Comparison of ENCODE assay signal across 13 mouse cellular contexts in the genomic region with DNA sequence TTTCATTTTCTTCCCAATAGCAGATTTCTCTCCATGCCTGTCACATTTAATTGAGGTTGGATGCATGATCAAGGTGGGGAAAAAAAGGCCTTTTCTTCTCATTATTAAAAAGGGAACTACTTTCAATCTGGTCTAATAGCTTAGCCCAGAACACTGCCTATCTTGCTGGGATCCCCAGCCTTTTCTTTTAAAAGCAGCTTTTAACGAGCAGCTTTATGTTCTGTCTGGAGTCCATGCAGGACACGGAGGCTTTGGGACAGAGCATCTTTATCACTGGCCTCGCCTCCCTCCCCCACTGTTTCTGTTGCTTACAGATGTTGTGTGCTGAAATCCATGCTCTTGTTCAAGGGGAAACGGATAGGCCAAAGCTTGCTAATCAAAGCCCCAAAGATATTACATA. TPM values are rescaled to one million over a fixed set of nuclear protein-coding genes. Genes with fewer than 3 reads are reported as not detected.
DNase-seq lines count a peak whose midpoint lies in the region; ATAC-seq and TF ChIP-seq lines count a peak whose summit lies in the region.
"Had no signal": no experiment of that assay in that cellular context is flagged by ENCODE, and none has a peak within 500 bp of the region (broad histone marks: within the 10 kb centered on the region; RNA-seq: fewer than 3 reads in every experiment).

No protein-coding gene starts in this region.

- ATAC-seq in heart, embryonic 12.5 days (ENCODE audit: insufficient number of reproducible peaks, low FRiP score) = no peak
- peak; percentile 80 for ATAC-seq in forebrain, embryonic 11.5 days (replicated peaks; ENCODE audit: low FRiP score)
- ATAC-seq in midbrain, embryonic 11.5 days (ENCODE audit: low FRiP score) = peak; percentile 88

- H3K4me3 ChIP-seq in heart, embryonic 12.5 days = no peak overlapping the region
- no peak overlapping the region for H3K4me3 ChIP-seq in C2C12 (ENCODE audit: insufficient read depth, poor library complexity, severe bottlenecking)
- no peak overlapping the region for H3K4me3 ChIP-seq in forebrain, embryonic 11.5 days (ENCODE audit: low read depth, low read length)
- H3K4me3 ChIP-seq in midbrain, embryonic 11.5 days (ENCODE audit: low read depth, low read length) = no peak overlapping the region
- H3K4me3 ChIP-seq: left cerebral cortex, adult 2 months; stomach, embryonic 15.5 days had no signal

- H3K4me1 ChIP-seq in heart, embryonic 12.5 days (replicated peaks) = peaks cover 3% of the 10 kb centered on the region; the same call in 1 of the 2 replicates
- H3K4me1 ChIP-seq in forebrain, embryonic 11.5 days (replicated peaks; ENCODE audit: control insufficient read depth, insufficient read depth, low read length) = peaks cover 2% of the 10 kb centered on the region; the same call in 1 of the 2 replicates
- peaks cover 18% of the 10 kb centered on the region for H3K4me1 ChIP-seq in midbrain, embryonic 11.5 days (ENCODE audit: control insufficient read depth, insufficient read depth, low read length)
- H3K4me1 ChIP-seq: stomach, embryonic 15.5 days had no signal

- WGBS in heart, embryonic 12.5 days = 34% methylated on average over 4 of the region's 4 CpGs
- WGBS in forebrain, embryonic 11.5 days = 12% methylated on average over 4 of the region's 4 CpGs
- WGBS in midbrain, embryonic 11.5 days = 17% methylated on average over 4 of the region's 4 CpGs

- H3K27me3 ChIP-seq in heart, embryonic 12.5 days (replicated peaks) = peaks cover 31% of the 10 kb centered on the region
- H3K27me3 ChIP-seq in C2C12 (ENCODE audit: control insufficient read depth, insufficient read depth, insufficient read length) = no peaks in the 10 kb centered on the region
- no peaks in the 10 kb centered on the region for H3K27me3 ChIP-seq in forebrain, embryonic 11.5 days (ENCODE audit: control insufficient read depth, insufficient read depth, low read length)
- no peaks in the 10 kb centered on the region for H3K27me3 ChIP-seq in midbrain, embryonic 11.5 days (ENCODE audit: control insufficient read depth, insufficient read depth, low read length)
- H3K27me3 ChIP-seq: stomach, embryonic 15.5 days had no signal

- no peak overlapping the region for H3K9ac ChIP-seq in heart, embryonic 12.5 days
- H3K9ac ChIP-seq in forebrain, embryonic 11.5 days (ENCODE audit: low read length) = no peak overlapping the region
- H3K9ac ChIP-seq in midbrain, embryonic 11.5 days (ENCODE audit: low read length) = no peak overlapping the region
- H3K9ac ChIP-seq: stomach, embryonic 15.5 days had no signal

- no peak for DNase-seq in heart, adult 9 months (ENCODE audit: low spot score in 2 of 2)
- DNase-seq in forebrain, embryonic 11.5 days (ENCODE audit: low spot score) = no peak
- peak; percentile 94 for DNase-seq in midbrain, embryonic 11.5 days (ENCODE audit: low spot score, missing footprints)
- DNase-seq in frontal cortex, postnatal 25 days (ENCODE audit: low spot score in 2 of 2) = no peak
- no peak for DNase-seq in urinary bladder, postnatal 36 days (ENCODE audit: low spot score in 2 of 2)
- DNase-seq in urinary bladder, postnatal 14 days (ENCODE audit: low spot score) = no peak
- DNase-seq: gastrocnemius, postnatal 36 days; kidney, adult 18-20 months; lung, postnatal 10 days had no signal

- no peaks in the 10 kb centered on the region for H3K36me3 ChIP-seq in heart, embryonic 12.5 days
- no peaks in the 10 kb centered on the region for H3K36me3 ChIP-seq in C2C12 (ENCODE audit: control insufficient read depth, insufficient read depth)
- no peaks in the 10 kb centered on the region for H3K36me3 ChIP-seq in forebrain, embryonic 11.5 days (ENCODE audit: control insufficient read depth, insufficient read depth, low read length)
- no peaks in the 10 kb centered on the region for H3K36me3 ChIP-seq in midbrain, embryonic 11.5 days (ENCODE audit: control insufficient read depth, insufficient read depth, low read length)
- H3K36me3 ChIP-seq: stomach, embryonic 15.5 days had no signal

- H3K9me3 ChIP-seq in heart, embryonic 12.5 days (replicated peaks) = no peaks in the 10 kb centered on the region
- no peaks in the 10 kb centered on the region for H3K9me3 ChIP-seq in forebrain, embryonic 11.5 days (ENCODE audit: control insufficient read depth, low read length)
- H3K9me3 ChIP-seq in midbrain, embryonic 11.5 days (ENCODE audit: control insufficient read depth, low read length) = no peaks in the 10 kb centered on the region
- H3K9me3 ChIP-seq: stomach, embryonic 15.5 days had no signal

- no peak overlapping the region; the same call in 1 of the 2 replicates for H3K27ac ChIP-seq in heart, embryonic 12.5 days (ENCODE audit: poor library complexity, severe bottlenecking)
- H3K27ac ChIP-seq in forebrain, embryonic 11.5 days (ENCODE audit: low read depth, low read length) = peak overlapping the region; percentile 32; the same call in 1 of the 2 replicates
- peak overlapping the region; percentile 23; the same call in 1 of the 2 replicates for H3K27ac ChIP-seq in midbrain, embryonic 11.5 days (ENCODE audit: low read depth, low read length)
- H3K27ac ChIP-seq: left cerebral cortex, adult 2 months; stomach, embryonic 15.5 days had no signal

- H3K79me2 ChIP-seq in C2C12 (ENCODE audit: control insufficient read depth, insufficient read depth) = no peaks in the 10 kb centered on the region

- H3K79me3 ChIP-seq in C2C12 (ENCODE audit: low read depth) = no peaks in the 10 kb centered on the region

- no peak for TF ChIP-seq CTCF in C2C12 (IDR thresholded peaks at IDR 0.05; ENCODE audit: control insufficient read depth, insufficient read depth, insufficient read length)

- H3K4me2 ChIP-seq in heart, embryonic 12.5 days = 0 out of 2 replicates have a peak overlapping the region, but pooled peaks have one; percentile 4
- H3K4me2 ChIP-seq in forebrain, embryonic 11.5 days (ENCODE audit: low read depth, low read length, severe bottlenecking) = no peak overlapping the region
- H3K4me2 ChIP-seq in midbrain, embryonic 11.5 days = no peak overlapping the region; the same call in 1 of the 2 replicates
- H3K4me2 ChIP-seq: stomach, embryonic 15.5 days had no signal

- peak overlapping the region; percentile 13 for H3ac ChIP-seq in C2C12 (ENCODE audit: control insufficient read depth, insufficient read length, low read depth)

TF ChIP-seq in C2C12, 6 proteins besides CTCF, POLR2A, EP300 and RAD21:
- TF ChIP-seq CEBPB (IDR thresholded peaks at IDR 0.05; ENCODE audit: low read depth) (no peak), MYOD1 (IDR thresholded peaks at IDR 0.05; ENCODE audit: control insufficient read depth, insufficient read length, low read depth) (no peak), MYOG (IDR thresholded peaks at IDR 0.05; ENCODE audit: control insufficient read depth, extremely low read depth, insufficient read length) (no peak), MAX (IDR thresholded peaks at IDR 0.05) (no peak), USF1 (IDR thresholded peaks at IDR 0.05; ENCODE audit: low read depth) (no peak), FOSL1 (IDR thresholded peaks at IDR 0.05; ENCODE audit: insufficient read depth, low read length, poor library complexity, severe bottlenecking) (no peak)

RNA-seq across cellular contexts. Expression of a gene that starts 32.8 kb away (rescaled TPM):
- polyA plus RNA-seq in heart, embryonic 12.5 days (2016; fragmentation: Nextera tagmentation; extraction: Ambion mirVana) = 25.6 and 27.5 TPM in 2 replicates
- polyA plus RNA-seq in C2C12 (2012; fragmentation: generic; extraction: Trizol) = 55.1 TPM
- polyA plus RNA-seq in forebrain, embryonic 11.5 days (2014; fragmentation: Nextera tagmentation; extraction: Ambion mirVana) = 58.2 and 61.5 TPM in 2 replicates
- 74.7 and 80.6 TPM in 2 replicates for polyA plus RNA-seq in midbrain, embryonic 11.5 days (2014; fragmentation: Nextera tagmentation; extraction: Ambion mirVana)
